Mouse (Mus musculus) megakaryocyte-erythroid progenitor cell, adult 5-6 weeks (primary cell): ENCODE data around the gene Wwox. TPM values are rescaled to one million over a fixed set of nuclear protein-coding genes. Genes with fewer than 3 reads are reported as not detected.

Experiments
- ATAC-seq: replicated peaks from 2 replicates; pipeline ENCODE4 v1.8.0; 2016; ENCODE audit warnings: mild to moderate bottlenecking, inconsistent platforms; ENCODE audit not compliant: severe bottlenecking, poor library complexity, low FRiP score, low TSS enrichment
- total RNA-seq, 2 experiments: library from RNA; stranded (forward) in 1 of 2; stranded (reverse) in 1 of 2; fragments of 200-1000, 215-1000 nt in 1 of 2; fragments of >200 nt in 1 of 2; fragmentation: Nextera tagmentation in 1 of 2; gene quantifications; 2 replicates each; pipeline ENCODE4 v1.2.3; 2014 to 2017

Gene Wwox
- total RNA-seq, 2 experiments from 2014 or later, result 8.5 to 28.7 TPM

GRCm38 (mm10) chr8:115021731-115022130 lies 582.3 kb downstream of the Wwox start:
- no peak for ATAC-seq

GRCm38 (mm10) chr8:115024062-115024461 lies 584.6 kb downstream of the Wwox start:
- ATAC-seq, result no peak

- ATAC-seq, result no peak
These were observed 586.1 kb downstream of the Wwox start for GRCm38 (mm10) chr8:115025390-115026098.

- no peak for ATAC-seq
These were observed 586.7 kb downstream of the Wwox start for GRCm38 (mm10) chr8:115026201-115026600.

- no peak for ATAC-seq
These were observed 593.7 kb downstream of the Wwox start for GRCm38 (mm10) chr8:115033194-115033593.

GRCm38 (mm10) chr8:115036016-115036415 lies 596.6 kb downstream of the Wwox start:
- ATAC-seq, result no peak

GRCm38 (mm10) chr8:115038426-115038825 lies 599.0 kb downstream of the Wwox start:
- no peak for ATAC-seq

- ATAC-seq, result no peak
These were observed 606.3 kb downstream of the Wwox start for GRCm38 (mm10) chr8:115045746-115046145.

- no peak for ATAC-seq
These were observed 607.0 kb downstream of the Wwox start for GRCm38 (mm10) chr8:115046496-115046895.

- 0 out of 2 replicates have a peak, but pooled peaks have one; percentile 44 for ATAC-seq
These were observed 618.9 kb downstream of the Wwox start for GRCm38 (mm10) chr8:115058193-115058835.

GRCm38 (mm10) chr8:115063623-115064022 lies 624.2 kb downstream of the Wwox start:
- no peak for ATAC-seq

- no peak for ATAC-seq
These were observed 625.2 kb downstream of the Wwox start for GRCm38 (mm10) chr8:115064691-115065090.

GRCm38 (mm10) chr8:115065386-115065785 lies 625.9 kb downstream of the Wwox start:
- ATAC-seq, result no peak

GRCm38 (mm10) chr8:115066550-115067058 lies 627.1 kb downstream of the Wwox start:
- ATAC-seq, result no peak

GRCm38 (mm10) chr8:115068723-115069122 lies 629.3 kb downstream of the Wwox start:
- no peak for ATAC-seq

- ATAC-seq, result no peak
These were observed 630.8 kb downstream of the Wwox start for GRCm38 (mm10) chr8:115070225-115070624.

- no peak for ATAC-seq
These were observed 631.8 kb downstream of the Wwox start for GRCm38 (mm10) chr8:115071231-115071630.

- no peak for ATAC-seq
These were observed 638.8 kb downstream of the Wwox start for GRCm38 (mm10) chr8:115078296-115078695.

GRCm38 (mm10) chr8:115081302-115082207 lies 642.1 kb downstream of the Wwox start:
- ATAC-seq, result no peak

GRCm38 (mm10) chr8:115088162-115088561 lies 648.7 kb downstream of the Wwox start:
- no peak for ATAC-seq
